Mouse (Mus musculus) CH12.LX (cell line): Measurements from ENCODE around the gene Sorbs2. TPM values are rescaled to one million over a fixed set of nuclear protein-coding genes. Genes with fewer than 3 reads are reported as not detected.

Experiments used
- DNase-seq: peaks from one replicate; pipeline ENCODE4 v3.0.0-alpha.2; 2013; ENCODE audit errors: extremely low read depth
- H3K27ac ChIP-seq: 2 replicates; pipeline ENCODE4 v1.5.1; 2012; ENCODE audit warnings: low read depth, mild to moderate bottlenecking, control low read depth, moderate library complexity; ENCODE audit not compliant: insufficient read depth
- H3K27me3 ChIP-seq: replicated peaks from 2 replicates; pipeline ENCODE3; 2012; ENCODE audit warnings: inconsistent platforms
- H3K36me3 ChIP-seq, 2 experiments: replicated peaks in 1 of 2; 2 replicates each; pipeline versions ENCODE3 to v1.6.1; 2012; ENCODE audit warnings: inconsistent platforms in 1 of 2, low read length in 1 of 2, mild to moderate bottlenecking in 1 of 2, mixed read lengths in 1 of 2, moderate library complexity in 1 of 2; ENCODE audit not compliant: control insufficient read depth in 1 of 2, insufficient read depth in 1 of 2
- H3K4me1 ChIP-seq, 2 experiments: 2 replicates each; pipeline ENCODE4 v1.6.1; 2012; ENCODE audit warnings: inconsistent platforms in 1 of 2, moderate library complexity in 1 of 2; ENCODE audit not compliant: insufficient read depth in 2 of 2, control insufficient read depth in 1 of 2
- H3K4me2 ChIP-seq: 2 replicates; pipeline ENCODE4 v1.6.1; 2012; ENCODE audit warnings: low read depth, mild to moderate bottlenecking, control low read depth; ENCODE audit not compliant: poor library complexity, insufficient read depth, severe bottlenecking
- H3K4me3 ChIP-seq, 3 experiments: fragments of 150-350 bp in 1 of 3; sonication (generic) in 1 of 3; replicated peaks in 1 of 3; 2 replicates each; pipeline versions ENCODE3 to v1.5.1; 2011 to 2012; ENCODE audit warnings: low read depth in 2 of 3, low read length in 2 of 3, mild to moderate bottlenecking in 2 of 3, moderate library complexity in 2 of 3, control low read depth in 1 of 3, improper control_type of control experiment in 1 of 3, inconsistent platforms in 1 of 3, mixed read lengths in 1 of 3; ENCODE audit not compliant: poor library complexity in 1 of 3
- H3K79me2 ChIP-seq: replicated peaks from 2 replicates; pipeline ENCODE4 v1.6.1; 2012; ENCODE audit warnings: mild to moderate bottlenecking, moderate library complexity; ENCODE audit not compliant: control insufficient read depth, poor library complexity, insufficient read depth, severe bottlenecking; ENCODE audit errors: extremely low read depth
- H3K9ac ChIP-seq: 2 replicates; pipeline ENCODE4 v1.6.1; 2012; ENCODE audit warnings: low read depth, mild to moderate bottlenecking, control low read depth, moderate library complexity; ENCODE audit not compliant: insufficient read depth
- H3K9me3 ChIP-seq: replicated peaks from 2 replicates; pipeline ENCODE3; 2012; ENCODE audit warnings: low read length, inconsistent platforms, mixed read lengths
- CHD1 ChIP-seq: IDR thresholded peaks from 2 replicates; pipeline ENCODE4 v1.6.1; 2012; ENCODE audit warnings: low read depth, low read length, improper control_type of control experiment, inconsistent platforms
- CHD2 ChIP-seq: IDR thresholded peaks from 2 replicates; pipeline ENCODE4 v1.6.1; 2011; ENCODE audit warnings: low read length, improper control_type of control experiment
- CTCF ChIP-seq, 2 experiments: IDR thresholded peaks in 1 of 2; conservative IDR thresholded peaks in 1 of 2; 2 replicates each; pipeline ENCODE4 v1.5.1; 2011 to 2012; ENCODE audit warnings: low read depth in 2 of 2, low read length in 2 of 2, improper control_type of control experiment in 1 of 2, inconsistent platforms in 1 of 2, mild to moderate bottlenecking in 1 of 2, moderate library complexity in 1 of 2
- E2F4 ChIP-seq: IDR thresholded peaks from 2 replicates; pipeline ENCODE4 v1.6.1; 2011; ENCODE audit warnings: low read depth, low read length, improper control_type of control experiment; ENCODE audit not compliant: insufficient replicate concordance
- ETS1 ChIP-seq: conservative IDR thresholded peaks from 2 replicates; pipeline ENCODE4 v1.6.1; 2012; ENCODE audit warnings: low read depth, mild to moderate bottlenecking, inconsistent platforms, low read length, improper control_type of control experiment, moderate library complexity
- GABPA ChIP-seq: IDR thresholded peaks from 2 replicates; pipeline ENCODE4 v1.6.1; 2012; ENCODE audit warnings: low read depth, low read length, improper control_type of control experiment, inconsistent platforms; ENCODE audit not compliant: insufficient replicate concordance
- IRF4 ChIP-seq: IDR thresholded peaks from 2 replicates; pipeline ENCODE4 v1.6.1; 2014; ENCODE audit warnings: low read depth, mild to moderate bottlenecking, inconsistent platforms, low read length, improper control_type of control experiment
- JUN ChIP-seq: IDR thresholded peaks from 2 replicates; pipeline ENCODE4 v1.6.1; 2011; ENCODE audit warnings: low read depth, mild to moderate bottlenecking, low read length, improper control_type of control experiment, moderate library complexity; ENCODE audit not compliant: insufficient read depth
- KAT2A ChIP-seq: IDR thresholded peaks from 2 replicates; pipeline ENCODE4 v1.6.1; 2012; ENCODE audit warnings: low read length, improper control_type of control experiment, inconsistent platforms; ENCODE audit not compliant: insufficient replicate concordance
- MAFK ChIP-seq: IDR thresholded peaks from 2 replicates; pipeline ENCODE4 v1.6.1; 2011; ENCODE audit warnings: low read length, improper control_type of control experiment; ENCODE audit not compliant: insufficient replicate concordance
- MAX ChIP-seq: IDR thresholded peaks from 2 replicates; pipeline ENCODE4 v1.6.1; 2011; ENCODE audit warnings: low read length, improper control_type of control experiment
- MEF2A ChIP-seq: IDR thresholded peaks from 2 replicates; pipeline ENCODE4 v1.6.1; 2014; ENCODE audit warnings: low read depth, mild to moderate bottlenecking, inconsistent platforms, low read length, improper control_type of control experiment, borderline replicate concordance
- PAX5 ChIP-seq: IDR thresholded peaks from 2 replicates; pipeline ENCODE4 v1.6.1; 2012; ENCODE audit warnings: low read length, inconsistent platforms, mixed read lengths
- POLR2AphosphoS2 ChIP-seq: IDR thresholded peaks from 2 replicates; pipeline ENCODE4 v1.6.1; 2011; ENCODE audit warnings: low read depth, low read length, improper control_type of control experiment
- RAD21 ChIP-seq: IDR thresholded peaks from 2 replicates; pipeline ENCODE4 v1.6.1; 2011; ENCODE audit warnings: low read depth, mild to moderate bottlenecking, low read length, improper control_type of control experiment, moderate library complexity
- RCOR1 ChIP-seq: conservative IDR thresholded peaks from 2 replicates; pipeline ENCODE4 v1.6.1; 2012; ENCODE audit warnings: low read depth, mild to moderate bottlenecking, inconsistent platforms, low read length, improper control_type of control experiment
- SIN3A ChIP-seq: IDR thresholded peaks from 2 replicates; pipeline ENCODE4 v1.6.1; 2012; ENCODE audit warnings: low read length, improper control_type of control experiment, inconsistent platforms
- SMC3 ChIP-seq: IDR thresholded peaks from 2 replicates; pipeline ENCODE4 v1.6.1; 2011; ENCODE audit warnings: low read depth, low read length, improper control_type of control experiment
- TCF12 ChIP-seq: IDR thresholded peaks from 2 replicates; pipeline ENCODE4 v1.6.1; 2014; ENCODE audit warnings: low read depth, mild to moderate bottlenecking, inconsistent platforms, low read length, improper control_type of control experiment
- USF2 ChIP-seq: conservative IDR thresholded peaks from 2 replicates; pipeline ENCODE4 v1.6.1; 2011; ENCODE audit warnings: low read depth, low read length, improper control_type of control experiment
- ZKSCAN1 ChIP-seq: IDR thresholded peaks from 2 replicates; pipeline ENCODE4 v1.6.1; 2012; ENCODE audit warnings: low read depth, inconsistent platforms, low read length, improper control_type of control experiment, borderline replicate concordance
- ZMIZ1 ChIP-seq: IDR thresholded peaks from 2 replicates; pipeline ENCODE4 v1.6.1; 2012; ENCODE audit warnings: low read depth, mild to moderate bottlenecking, inconsistent platforms, low read length, improper control_type of control experiment
- ZNF384 ChIP-seq: IDR thresholded peaks from 2 replicates; pipeline ENCODE4 v1.6.1; 2012; ENCODE audit warnings: low read depth, low read length, improper control_type of control experiment, inconsistent platforms
- dilution Hi-C: fragments of 300-500 bp; cut with MboI; formaldehyde crosslinking; loops from 2 replicates; pipeline ENCODE4 v1.14.3; 2020; ENCODE audit warnings: low sequenced_read_pairs; ENCODE audit not compliant: extremely low pct_unique_long_range_greater_than_20kb, extremely low pct_ligation_motif_present
- in situ Hi-C: fragments of 300-500 bp; cut with MboI; formaldehyde crosslinking; loops from 3 replicates; pipeline ENCODE4 v1.14.3; 2019; ENCODE audit warnings: low sequenced_read_pairs, low pct_ligation_motif_present, low pct_unique_long_range_greater_than_20kb, mixed read lengths
- polyA plus RNA-seq: library from polyadenylated mRNA; unstranded; fragments of >175 nt; gene quantifications from 2 replicates; pipeline ENCODE4 v1.2.1, GENCODE M21; 2012; ENCODE audit warnings: low read depth; ENCODE audit not compliant: insufficient read length
- total RNA-seq, 2 experiments: library from RNA; depleted of rRNA; stranded (reverse); fragments of 300-350 nt in 1 of 2; fragments of >200 nt in 1 of 2; gene quantifications; 2 replicates each; pipeline ENCODE4 v1.2.3; 2012 to 2014

Sorbs2 gene
- total and polyA plus RNA-seq, 3 experiments, result not detected

GRCm38 (mm10) chr8:45751512-45752502 is 244.2 kb downstream of the Sorbs2 start:
- Histone ChIP-seq H3K27ac (no peak overlapping the region), H3K79me2 (no peaks in the 10 kb centered on the region), H3K9ac (no peak overlapping the region), H3K4me2 (no peak overlapping the region), H3K9me3 (no peaks in the 10 kb centered on the region), H3K36me3 (no peaks in the 10 kb centered on the region), H3K27me3 (no peaks in the 10 kb centered on the region), H3K4me3 (no peak overlapping the region), H3K4me1 (no peaks in the 10 kb centered on the region)
- in situ Hi-C loops (no loop called here), dilution Hi-C loops (no loop called here)
- peak; percentile 11 for DNase-seq
- TF ChIP-seq IRF4, result no peak
- peak; percentile 51 for TF ChIP-seq SMC3
- TF ChIP-seq MAFK, result no peak
- no peak for TF ChIP-seq GABPA
- no peak for TF ChIP-seq MAX
- TF ChIP-seq RAD21, result peak; percentile 38
- TF ChIP-seq ZKSCAN1, result no peak
- TF ChIP-seq ZMIZ1, result no peak
- TF ChIP-seq CHD1, result no peak
- no peak for TF ChIP-seq MEF2A
- TF ChIP-seq KAT2A, result no peak
- no peak for TF ChIP-seq PAX5
- no peak for TF ChIP-seq TCF12
- TF ChIP-seq CHD2, result no peak
- TF ChIP-seq RCOR1, result no peak
- TF ChIP-seq JUN, result no peak
- TF ChIP-seq ETS1, result no peak
- TF ChIP-seq CTCF (conservative IDR thresholded peaks at IDR 0.05 in 1 of 2, IDR thresholded peaks at IDR 0.05 in 1 of 2; ENCODE audit: low read depth in 2 of 2, low read length in 2 of 2), result peak in 1 of 2 experiments; percentile 62; a peak in 2 of 4 replicates

- Histone ChIP-seq H3K27ac (no peak overlapping the region), H3K36me3 (no peaks in the 10 kb centered on the region), H3K9ac (no peak overlapping the region), H3K79me2 (no peaks in the 10 kb centered on the region), H3K9me3 (no peaks in the 10 kb centered on the region), H3K4me1 (no peaks in the 10 kb centered on the region), H3K4me3 (no peak overlapping the region), H3K4me2 (no peak overlapping the region), H3K27me3 (no peaks in the 10 kb centered on the region)
- no peak for TF ChIP-seq GABPA
- TF ChIP-seq E2F4, result no peak
- TF ChIP-seq RCOR1, result no peak
- no peak for TF ChIP-seq SIN3A
- no peak for TF ChIP-seq USF2
- no peak for TF ChIP-seq POLR2AphosphoS2
- TF ChIP-seq ZNF384, result no peak
- TF ChIP-seq CHD2, result no peak
- in situ Hi-C loops (no loop called here), dilution Hi-C loops (no loop called here)
- no peak for DNase-seq
These were observed 247.9 kb downstream of the Sorbs2 start for GRCm38 (mm10) chr8:45755482-45755881.
